Mouse (Mus musculus): ENCODE results near the gene Zdhhc13.

GRCm38 (mm10) chr7:48773333-48773732, 15.5 kb upstream of the Zdhhc13 start:
- TF ChIP-seq CTCF (conservative IDR thresholded peaks at IDR 0.05; ENCODE audit: low read length) (no peak), NANOG (IDR thresholded peaks at IDR 0.05; ENCODE audit: borderline replicate concordance, low read length) (no peak), POU5F1 (IDR thresholded peaks at IDR 0.05; ENCODE audit: borderline replicate concordance, low read length) (no peak)
